Mouse (Mus musculus) kidney, adult 9 months (tissue): ENCODE results near the gene Copz2.
A peak's percentile ranks its signal among the peaks of the same experiment; 100 is the strongest.
"Not testable (repeated sequence)": the region's sequence is repeated elsewhere in the genome, so short reads cannot be mapped to it uniquely, and the experiment has no call there.

Experiments used
- DNase-seq: peaks from one replicate; pipeline ENCODE4 v3.0.0; 2022

Gene Copz2

DNA sequence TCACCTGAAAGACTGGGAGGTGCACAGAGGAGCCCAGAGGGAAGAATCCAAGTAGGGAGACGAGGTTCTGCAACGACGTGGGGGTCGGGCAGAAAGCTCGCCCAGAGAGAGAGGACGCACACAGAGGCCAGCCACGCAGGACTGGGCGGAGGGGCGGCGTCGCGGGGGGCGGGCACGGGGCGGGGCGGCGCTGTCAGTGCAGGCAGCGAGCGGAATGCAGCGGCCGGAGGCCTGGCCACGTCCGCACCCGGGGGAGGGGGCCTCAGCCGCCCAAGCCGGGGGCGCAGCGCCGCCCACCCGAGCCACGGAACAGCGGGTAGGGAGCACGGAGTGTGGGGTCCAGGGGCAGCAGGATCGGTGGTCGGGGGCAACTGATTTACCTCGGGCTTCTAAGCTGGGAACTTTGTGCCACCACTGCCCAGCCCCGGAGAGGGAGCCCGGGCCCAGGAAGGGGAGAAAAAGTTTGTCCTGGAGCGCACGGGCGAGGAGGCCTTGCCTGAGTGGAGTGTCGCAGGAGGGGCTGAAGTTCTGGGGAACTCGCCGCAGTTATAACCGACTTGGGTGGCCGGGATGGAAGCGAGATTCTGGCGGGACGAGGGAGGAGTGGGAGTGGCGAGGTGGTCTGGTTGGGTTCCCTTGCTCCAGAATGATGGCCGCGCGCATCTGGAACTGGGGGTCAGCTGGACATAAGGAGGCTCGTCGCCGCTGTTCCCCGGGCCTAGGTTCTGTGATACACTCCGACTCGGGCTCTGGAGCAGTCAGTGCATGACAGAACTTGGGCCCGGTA, at the start of gene Copz2:
Copz2 (plus strand) TSS at position 190 of the 787 bp plus-strand sequence.
- DNase-seq: peak; percentile 30

DNA sequence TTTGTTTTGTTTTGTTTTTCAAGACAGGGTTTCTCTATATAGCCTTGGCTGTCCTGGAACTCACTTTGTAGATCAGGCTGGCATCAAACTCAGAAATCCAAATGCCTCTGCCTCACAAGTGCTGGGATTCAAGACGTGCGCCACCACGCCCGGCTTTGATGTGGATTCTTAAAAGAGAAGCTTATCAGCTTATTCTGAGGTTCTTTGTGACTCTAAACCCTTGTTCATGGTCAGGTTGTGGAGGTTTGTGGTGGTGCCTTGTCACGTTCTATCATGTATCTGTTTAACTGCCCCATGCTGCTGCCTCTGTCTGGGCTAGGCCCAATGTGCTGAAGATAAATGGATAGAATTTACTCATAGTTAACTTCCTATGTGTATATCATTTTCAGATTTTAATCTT, 44.1 kb upstream of the Copz2 start:
- no peak for DNase-seq

GRCm38 (mm10) chr11:96808066-96808465, 41.6 kb upstream of the Copz2 start:
- DNase-seq: no peak

- no peak for DNase-seq
Measured at GRCm38 (mm10) chr11:96809562-96810235, 40.0 kb upstream of the Copz2 start.

- DNase-seq: not testable (repeated sequence)
Measured at GRCm38 (mm10) chr11:96811188-96811587, 38.5 kb upstream of the Copz2 start.

GRCm38 (mm10) chr11:96813455-96813854, 36.2 kb upstream of the Copz2 start:
- no peak for DNase-seq

GRCm38 (mm10) chr11:96813920-96814319, 35.8 kb upstream of the Copz2 start:
- no peak for DNase-seq

- no peak for DNase-seq
Measured at GRCm38 (mm10) chr11:96814443-96814842, 35.2 kb upstream of the Copz2 start.

GRCm38 (mm10) chr11:96815895-96816294, 33.8 kb upstream of the Copz2 start:
- no peak for DNase-seq

DNA sequence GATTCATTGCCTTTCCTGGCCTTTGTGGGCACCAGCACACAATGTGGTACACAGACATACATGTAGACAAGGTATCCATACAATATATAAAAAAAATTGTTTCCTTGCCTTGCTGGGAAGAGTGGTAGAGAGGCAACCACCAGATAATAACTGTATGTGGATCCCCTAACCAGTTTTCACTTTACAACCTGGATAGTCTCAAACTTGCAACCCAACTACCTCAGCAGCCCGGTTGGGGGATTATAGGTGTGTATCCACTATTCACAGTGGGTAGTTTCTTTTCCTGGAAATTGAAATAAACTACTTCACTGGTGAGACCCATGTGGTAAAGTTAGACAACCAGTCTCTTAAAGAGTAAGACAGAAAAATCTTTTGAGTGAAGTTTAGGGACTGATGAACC, 33.2 kb upstream of the Copz2 start:
- no peak for DNase-seq

DNA sequence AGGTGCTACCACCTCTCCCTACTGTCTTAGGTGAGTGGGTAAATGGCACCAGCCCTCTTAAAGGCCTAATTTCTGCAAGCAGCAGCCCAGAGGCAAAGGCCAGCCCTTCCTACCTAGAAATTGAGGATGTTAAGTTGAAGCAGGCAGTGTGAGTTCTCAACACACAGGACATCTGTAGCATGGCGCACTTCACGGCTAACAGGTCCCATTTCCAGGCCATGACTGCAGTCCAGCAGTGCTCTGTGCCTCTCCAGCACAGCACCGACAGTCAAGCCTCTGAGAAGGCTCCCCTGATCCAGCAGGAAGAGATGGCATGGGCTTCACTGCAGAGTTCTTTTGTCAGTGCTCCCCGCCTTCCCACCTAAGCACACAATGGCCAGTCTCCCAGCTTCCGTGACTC, 32.7 kb upstream of the Copz2 start:
- no peak for DNase-seq

DNA sequence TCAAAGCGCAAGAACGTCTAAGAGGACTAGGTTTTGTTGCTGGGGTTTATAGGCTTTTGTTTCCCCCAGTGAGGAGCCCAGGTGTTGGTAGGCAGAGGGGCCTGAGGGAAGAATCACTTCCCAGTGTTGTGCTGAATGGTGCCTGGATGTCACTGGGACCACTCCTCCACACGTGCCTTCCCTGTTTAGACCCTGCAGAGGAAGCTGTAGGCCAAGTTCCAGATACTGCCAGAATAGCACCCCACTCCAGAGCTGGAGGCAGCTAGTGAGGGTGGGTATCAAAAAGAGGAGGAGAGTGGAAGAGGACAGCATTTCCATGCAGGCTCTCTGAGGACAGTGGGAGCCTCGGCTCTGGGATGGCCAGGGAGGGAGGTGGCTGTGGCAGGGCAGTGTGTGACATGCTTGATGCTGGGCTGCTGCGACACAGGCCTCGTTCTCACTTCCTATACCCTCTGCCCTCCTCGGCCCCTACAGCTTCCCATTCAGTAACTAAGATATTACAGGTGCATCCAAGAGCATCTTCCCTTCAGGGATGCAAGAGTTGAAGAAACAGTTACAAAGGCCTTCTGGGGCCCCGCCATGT, 31.5 kb upstream of the Copz2 start:
- DNase-seq: no peak

DNA sequence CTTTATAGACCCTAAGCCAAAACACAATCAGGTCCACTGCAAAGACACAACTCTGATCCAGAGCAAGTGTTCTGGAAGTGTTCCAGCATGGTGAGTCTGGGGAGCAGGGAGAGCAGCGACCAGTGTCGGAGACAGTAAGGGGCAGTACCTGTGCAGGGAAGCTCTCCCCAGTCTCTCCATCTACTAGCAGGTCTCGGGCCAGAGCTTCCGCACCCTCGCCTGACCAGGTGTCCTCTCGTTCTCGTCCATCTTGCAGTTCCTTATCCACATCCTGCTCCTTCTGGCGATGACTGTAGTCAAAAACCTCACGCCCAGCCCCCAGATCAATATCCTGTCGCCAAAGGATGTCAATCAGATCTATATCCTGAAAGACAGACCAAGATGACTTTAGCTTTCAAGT, 27.7 kb upstream of the Copz2 start:
- no peak for DNase-seq

DNA sequence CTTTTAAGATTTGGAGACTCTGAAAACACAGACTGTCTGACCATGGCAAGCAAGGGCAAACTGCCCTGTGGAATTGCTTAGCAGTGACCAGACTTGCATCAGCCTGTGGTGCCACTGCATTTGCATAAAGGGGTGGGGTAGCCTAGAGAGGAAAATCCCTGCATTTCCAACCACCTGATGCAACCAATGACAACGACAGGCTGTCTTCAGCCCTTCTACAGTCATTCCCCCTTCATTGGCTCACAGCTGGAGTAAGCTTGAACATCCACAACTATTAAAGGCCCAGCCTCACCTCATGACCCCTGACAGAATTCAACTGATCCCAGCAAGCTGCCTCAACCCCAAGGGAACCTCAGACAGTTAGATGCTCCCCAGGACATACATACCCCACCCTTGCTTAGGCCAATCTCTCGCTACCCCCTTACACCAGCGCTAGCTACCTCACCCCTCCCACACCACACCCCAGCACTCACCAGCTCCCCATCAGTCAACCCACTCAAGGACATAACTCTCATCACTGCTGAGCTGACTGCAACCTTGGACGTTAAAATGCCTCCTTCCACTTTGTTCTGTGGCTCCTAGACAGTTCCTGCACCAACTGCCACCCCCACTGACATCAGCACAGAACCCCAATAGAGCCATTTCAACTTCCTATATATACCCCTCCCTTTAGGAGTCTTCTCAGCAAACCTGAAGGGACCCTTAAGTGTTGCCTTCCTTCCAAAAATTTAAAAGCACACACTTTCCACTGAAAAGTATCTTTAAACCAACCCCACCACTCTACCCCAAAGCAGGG, 26.8 kb upstream of the Copz2 start:
- DNase-seq: peak; percentile 41

DNA sequence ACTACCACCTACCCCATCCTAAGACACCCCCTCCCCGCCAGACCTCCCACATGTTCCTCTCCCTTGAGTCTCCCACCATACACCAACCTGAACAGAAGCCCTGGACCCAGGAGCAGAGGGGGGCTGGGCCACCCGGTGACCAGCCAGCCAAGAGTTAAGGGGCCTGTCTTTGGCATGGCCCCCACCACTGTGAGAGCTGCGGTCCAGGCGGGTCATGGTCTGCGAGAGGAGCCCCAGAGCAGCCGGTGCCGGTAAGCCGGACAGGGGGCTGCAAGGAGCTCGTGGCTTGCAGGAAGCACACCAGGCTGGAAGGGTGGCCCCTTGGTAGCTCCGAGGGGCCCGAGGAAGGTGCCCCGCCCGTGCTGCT, 26.2 kb upstream of the Copz2 start:
- DNase-seq: no peak

GRCm38 (mm10) chr11:96823880-96824782, 25.5 kb upstream of the Copz2 start:
- DNase-seq: peak; percentile 91

- DNase-seq: peak; percentile 62
Measured at GRCm38 (mm10) chr11:96824783-96825495, 24.7 kb upstream of the Copz2 start.

- peak; percentile 58 for DNase-seq
Measured at GRCm38 (mm10) chr11:96826481-96826880, 23.2 kb upstream of the Copz2 start.

DNA sequence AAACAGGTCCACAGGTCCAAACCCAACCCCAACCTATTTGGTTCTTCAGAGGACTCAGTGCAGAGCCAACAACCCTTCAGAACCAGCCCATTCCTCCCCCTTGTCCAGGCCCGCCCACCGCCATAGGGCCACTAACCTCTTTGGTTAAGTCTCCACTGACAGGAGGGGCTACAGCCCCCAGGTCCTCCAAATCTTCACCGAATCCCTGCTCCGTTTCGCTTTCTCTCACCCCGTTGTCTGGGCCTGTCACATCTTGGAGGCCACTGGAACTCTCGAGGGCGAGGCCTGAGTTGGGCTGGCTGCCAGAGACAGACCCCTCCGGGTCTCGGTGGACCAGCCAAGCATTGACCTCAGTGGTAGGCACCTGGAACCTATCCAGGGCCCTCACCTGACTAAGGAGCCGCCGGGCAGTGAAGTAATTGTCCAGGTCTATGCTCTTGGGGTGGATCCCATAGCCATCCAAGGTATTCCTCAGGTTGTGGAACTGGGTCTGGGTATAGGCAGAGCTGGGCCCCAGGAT, 22.5 kb upstream of the Copz2 start:
- peak; percentile 37 for DNase-seq

- DNase-seq: no peak
Measured at GRCm38 (mm10) chr11:96827917-96828316, 21.8 kb upstream of the Copz2 start.

DNA sequence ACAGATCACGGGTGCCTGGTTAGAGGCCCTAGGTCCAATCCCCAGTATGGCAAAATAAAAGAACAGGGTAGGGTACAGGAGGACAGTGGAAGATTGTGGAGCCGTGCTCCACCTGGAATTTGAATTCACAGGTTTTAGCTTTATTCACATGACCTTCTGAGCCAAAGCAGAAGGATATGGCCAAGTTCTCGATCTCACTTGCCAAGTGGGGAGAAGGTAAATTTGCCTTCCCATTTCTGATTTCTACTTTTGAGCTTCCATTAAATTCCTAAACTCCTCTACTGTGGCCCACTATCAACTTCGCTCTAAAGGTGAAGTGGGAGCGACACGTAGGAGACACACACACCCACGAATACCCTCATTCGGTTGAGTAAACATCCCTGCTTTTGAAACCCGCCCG, 20.8 kb upstream of the Copz2 start:
- DNase-seq: no peak
